Mouse (Mus musculus): ENCODE results near the gene Mapkapk3. TPM values are rescaled to one million over a fixed set of nuclear protein-coding genes. Genes with fewer than 3 reads are reported as not detected.

The Mapkapk3 gene
- polyA plus RNA-seq, 1 experiment from 2014 or later: 41.1 TPM

DNA sequence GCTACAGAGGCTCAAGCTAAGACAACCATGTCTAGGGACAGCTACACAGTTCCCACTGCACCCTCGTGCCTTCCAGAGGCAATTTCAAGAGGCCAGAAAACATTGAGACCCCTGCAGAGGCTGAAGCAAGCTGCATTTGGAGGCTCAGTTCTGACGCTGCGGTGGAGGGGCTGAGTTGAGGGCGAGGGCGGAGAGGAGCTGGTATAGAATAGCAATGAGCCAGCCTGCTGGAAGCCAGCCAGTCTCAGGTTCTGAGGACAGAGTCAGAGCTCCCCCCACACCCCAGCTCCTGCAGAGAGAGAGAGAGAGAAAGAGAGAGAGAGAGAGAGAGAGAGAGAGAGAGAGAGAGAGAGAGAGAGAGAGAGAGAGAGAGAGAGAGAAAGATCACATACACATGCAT, 37.5 kb downstream of the Mapkapk3 start:
- WGBS: 18% methylated on average over 5 of the region's 5 CpGs
- H3K4me1 ChIP-seq (ENCODE audit: control insufficient read depth, insufficient read depth, low read length): no peaks in the 10 kb centered on the region
- H3K27ac ChIP-seq (ENCODE audit: low read length): no peak overlapping the region
- H3K9ac ChIP-seq (ENCODE audit: low read depth, low read length): no peak overlapping the region
- H3K4me2 ChIP-seq (ENCODE audit: low read depth, low read length): no peak overlapping the region
- H3K9me3 ChIP-seq (ENCODE audit: control insufficient read depth, low read length): no peaks in the 10 kb centered on the region
- H3K27me3 ChIP-seq (replicated peaks; ENCODE audit: control insufficient read depth, insufficient read depth, low read length): no peaks in the 10 kb centered on the region; the same call in 1 of the 2 replicates
- H3K36me3 ChIP-seq (ENCODE audit: control insufficient read depth, insufficient read depth, low read length): no peaks in the 10 kb centered on the region
- no peak for ATAC-seq
- H3K4me3 ChIP-seq (ENCODE audit: low read length): no peak overlapping the region

DNA sequence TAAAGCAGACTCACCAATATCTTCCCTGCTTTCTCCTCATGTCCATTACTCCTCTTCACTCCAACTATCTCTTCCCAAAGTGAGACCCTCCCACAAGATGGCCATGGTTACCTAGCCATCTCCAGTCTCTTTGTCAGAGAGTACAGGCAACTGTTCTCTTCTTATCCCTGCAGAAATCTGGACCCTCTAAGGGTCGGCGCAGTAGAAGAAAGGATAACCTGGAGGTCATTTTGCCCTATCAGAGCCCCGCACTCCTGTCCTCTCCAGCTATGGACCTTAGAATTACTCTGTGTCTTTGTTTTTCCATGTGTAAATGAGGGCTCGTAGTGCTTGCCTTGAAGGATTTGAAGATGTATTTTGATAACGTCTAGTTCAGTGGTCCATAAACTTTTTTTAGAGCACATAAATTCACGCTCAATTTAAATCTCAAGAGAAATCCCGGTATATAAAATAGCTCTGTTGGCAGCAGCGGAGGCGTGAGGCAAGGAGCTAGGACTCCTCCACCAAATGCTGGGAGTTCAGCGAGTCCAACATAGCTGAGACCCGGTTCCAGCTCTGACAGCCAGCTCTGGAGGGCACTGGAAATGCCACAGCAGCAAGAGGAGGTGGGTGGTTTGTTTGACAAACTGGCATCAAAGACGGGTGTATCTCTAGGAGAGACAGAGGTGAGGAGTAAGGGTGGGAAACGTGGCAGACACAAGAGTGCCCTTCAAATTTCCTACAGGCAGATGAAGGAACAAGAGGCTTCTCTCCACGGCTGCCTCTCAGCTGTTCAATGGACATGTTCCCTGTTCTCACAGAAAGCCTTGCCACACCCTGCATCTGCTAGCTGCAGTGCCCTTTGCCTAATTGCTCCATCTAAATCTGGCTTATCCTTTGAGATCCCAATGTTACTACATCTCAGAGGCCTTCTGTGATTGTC, 39.0 kb downstream of the Mapkapk3 start:
- no peaks in the 10 kb centered on the region for H3K36me3 ChIP-seq (ENCODE audit: control insufficient read depth, insufficient read depth, low read length)
- WGBS: 82% methylated on average over 14 of the region's 14 CpGs
- H3K4me2 ChIP-seq (ENCODE audit: low read depth, low read length): no peak overlapping the region
- no peak overlapping the region for H3K9ac ChIP-seq (ENCODE audit: low read depth, low read length)
- no peaks in the 10 kb centered on the region for H3K9me3 ChIP-seq (ENCODE audit: control insufficient read depth, low read length)
- no peak for ATAC-seq
- no peaks in the 10 kb centered on the region for H3K4me1 ChIP-seq (ENCODE audit: control insufficient read depth, insufficient read depth, low read length)
- no peak overlapping the region for H3K4me3 ChIP-seq (ENCODE audit: low read length)
- H3K27ac ChIP-seq (ENCODE audit: low read length): no peak overlapping the region
- H3K27me3 ChIP-seq (replicated peaks; ENCODE audit: control insufficient read depth, insufficient read depth, low read length): no peaks in the 10 kb centered on the region; the same call in 1 of the 2 replicates

DNA sequence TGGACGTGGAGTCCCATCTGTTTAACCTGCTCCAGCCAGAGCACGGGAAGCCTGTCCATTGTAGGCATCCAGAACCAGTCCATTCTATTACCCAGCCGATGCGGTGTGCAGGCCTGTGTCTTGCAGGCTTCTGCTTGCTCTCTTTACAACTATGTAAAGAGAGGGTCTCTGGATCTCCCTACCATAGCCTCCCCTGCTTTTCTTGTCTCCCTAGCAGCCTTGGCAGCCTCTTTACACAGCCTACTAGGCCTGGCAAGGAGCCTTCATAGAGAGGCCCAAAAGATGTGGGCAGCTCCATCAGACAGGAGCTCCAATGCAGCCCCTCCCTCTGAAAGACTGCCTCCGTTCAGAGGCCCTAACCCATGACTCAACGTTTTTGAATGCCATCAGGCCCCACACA, 40.5 kb downstream of the Mapkapk3 start:
- H3K9ac ChIP-seq (ENCODE audit: low read depth, low read length): no peak overlapping the region
- H3K36me3 ChIP-seq (ENCODE audit: control insufficient read depth, insufficient read depth, low read length): no peaks in the 10 kb centered on the region
- H3K9me3 ChIP-seq (ENCODE audit: control insufficient read depth, low read length): no peaks in the 10 kb centered on the region
- H3K27ac ChIP-seq (ENCODE audit: low read length): no peak overlapping the region
- no peak for ATAC-seq
- 71% methylated on average over 6 of the region's 6 CpGs for WGBS
- no peaks in the 10 kb centered on the region for H3K4me1 ChIP-seq (ENCODE audit: control insufficient read depth, insufficient read depth, low read length)
- H3K4me2 ChIP-seq (ENCODE audit: low read depth, low read length): no peak overlapping the region
- no peaks in the 10 kb centered on the region; the same call in 1 of the 2 replicates for H3K27me3 ChIP-seq (replicated peaks; ENCODE audit: control insufficient read depth, insufficient read depth, low read length)
- no peak overlapping the region for H3K4me3 ChIP-seq (ENCODE audit: low read length)

DNA sequence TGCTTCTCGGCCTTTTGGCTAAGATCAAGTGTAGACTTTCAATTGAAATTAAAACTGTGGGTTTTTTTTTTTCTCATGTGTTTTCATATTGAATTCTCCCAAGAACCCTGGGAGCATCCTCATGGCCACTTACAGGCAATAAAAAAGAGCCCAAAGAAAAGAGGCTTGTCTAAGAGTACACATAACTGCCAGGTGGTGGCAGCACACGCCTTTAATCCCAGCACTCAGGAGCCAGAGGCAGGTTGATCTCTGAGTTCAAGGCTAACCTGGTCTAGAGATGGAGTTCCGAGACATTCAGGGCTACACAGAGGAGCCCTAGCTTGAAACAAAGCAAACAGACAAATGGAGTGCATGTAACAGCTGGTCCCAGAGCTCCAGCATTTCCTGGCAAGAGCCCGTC, 43.5 kb downstream of the Mapkapk3 start:
- Histone ChIP-seq H3K9me3 (ENCODE audit: control insufficient read depth, low read length) (no peaks in the 10 kb centered on the region), H3K27me3 (replicated peaks; ENCODE audit: control insufficient read depth, insufficient read depth, low read length) (no peaks in the 10 kb centered on the region; the same call in 1 of the 2 replicates), H3K4me1 (ENCODE audit: control insufficient read depth, insufficient read depth, low read length) (no peaks in the 10 kb centered on the region), H3K9ac (ENCODE audit: low read depth, low read length) (no peak overlapping the region), H3K36me3 (ENCODE audit: control insufficient read depth, insufficient read depth, low read length) (no peaks in the 10 kb centered on the region), H3K4me3 (ENCODE audit: low read length) (no peak overlapping the region), H3K4me2 (ENCODE audit: low read depth, low read length) (no peak overlapping the region), H3K27ac (ENCODE audit: low read length) (no peak overlapping the region)
- WGBS: 58% methylated on average over 4 of the region's 4 CpGs
- ATAC-seq: no peak

DNA sequence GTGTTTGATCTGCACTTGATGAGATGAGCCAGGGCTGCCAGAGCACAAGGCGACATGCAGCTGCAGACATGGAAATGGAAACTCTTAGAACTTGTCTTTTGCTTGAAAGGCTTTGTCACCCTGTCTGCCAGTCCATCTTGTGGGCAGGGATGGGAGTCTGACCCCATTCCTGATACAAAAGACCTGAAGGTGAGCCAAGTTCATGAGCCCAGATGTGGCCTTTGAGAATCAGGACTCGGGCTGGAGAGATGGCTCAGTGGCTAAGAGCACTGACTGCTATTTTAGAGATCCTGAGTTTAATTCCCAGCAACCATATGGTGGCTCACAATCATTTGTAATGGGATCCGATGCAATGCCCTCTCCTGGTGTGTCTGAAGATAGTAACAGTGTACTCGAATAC, 44.4 kb downstream of the Mapkapk3 start:
- no peak for ATAC-seq
- H3K27me3 ChIP-seq (replicated peaks; ENCODE audit: control insufficient read depth, insufficient read depth, low read length): no peaks in the 10 kb centered on the region; the same call in 1 of the 2 replicates
- no peaks in the 10 kb centered on the region for H3K36me3 ChIP-seq (ENCODE audit: control insufficient read depth, insufficient read depth, low read length)
- H3K27ac ChIP-seq (ENCODE audit: low read length): no peak overlapping the region
- 81% methylated on average over 4 of the region's 4 CpGs for WGBS
- no peak overlapping the region for H3K4me2 ChIP-seq (ENCODE audit: low read depth, low read length)
- no peaks in the 10 kb centered on the region for H3K9me3 ChIP-seq (ENCODE audit: control insufficient read depth, low read length)
- no peaks in the 10 kb centered on the region for H3K4me1 ChIP-seq (ENCODE audit: control insufficient read depth, insufficient read depth, low read length)
- no peak overlapping the region for H3K4me3 ChIP-seq (ENCODE audit: low read length)
- H3K9ac ChIP-seq (ENCODE audit: low read depth, low read length): no peak overlapping the region

DNA sequence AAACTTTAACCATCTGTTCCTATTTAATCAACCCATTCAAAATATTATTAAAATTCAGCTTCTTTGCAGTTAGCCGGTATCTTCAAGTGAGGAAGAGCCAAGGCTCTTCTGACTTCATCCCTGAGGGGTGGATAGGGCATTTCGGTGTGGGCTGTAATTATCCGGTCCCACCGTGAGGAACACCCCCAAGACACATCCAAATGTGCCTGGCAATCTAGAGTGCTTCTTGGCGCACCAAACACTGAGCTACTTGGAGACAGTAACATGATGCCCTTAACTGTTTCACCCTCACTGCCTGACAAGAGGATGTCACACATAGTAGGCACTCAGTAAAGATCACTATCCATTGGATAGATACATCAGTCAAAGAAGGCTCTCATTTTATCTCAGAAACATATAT, 53.5 kb downstream of the Mapkapk3 start:
- Histone ChIP-seq H3K9ac (ENCODE audit: low read depth, low read length) (no peak overlapping the region), H3K4me2 (ENCODE audit: low read depth, low read length) (no peak overlapping the region), H3K9me3 (ENCODE audit: control insufficient read depth, low read length) (no peaks in the 10 kb centered on the region), H3K36me3 (ENCODE audit: control insufficient read depth, insufficient read depth, low read length) (no peaks in the 10 kb centered on the region), H3K4me3 (ENCODE audit: low read length) (no peak overlapping the region), H3K4me1 (ENCODE audit: control insufficient read depth, insufficient read depth, low read length) (peaks cover 6% of the 10 kb centered on the region; the same call in 1 of the 2 replicates), H3K27ac (ENCODE audit: low read length) (no peak overlapping the region), H3K27me3 (replicated peaks; ENCODE audit: control insufficient read depth, insufficient read depth, low read length) (peaks cover 65% of the 10 kb centered on the region)
- WGBS: 67% methylated on average over 5 of the region's 5 CpGs
- no peak for ATAC-seq

DNA sequence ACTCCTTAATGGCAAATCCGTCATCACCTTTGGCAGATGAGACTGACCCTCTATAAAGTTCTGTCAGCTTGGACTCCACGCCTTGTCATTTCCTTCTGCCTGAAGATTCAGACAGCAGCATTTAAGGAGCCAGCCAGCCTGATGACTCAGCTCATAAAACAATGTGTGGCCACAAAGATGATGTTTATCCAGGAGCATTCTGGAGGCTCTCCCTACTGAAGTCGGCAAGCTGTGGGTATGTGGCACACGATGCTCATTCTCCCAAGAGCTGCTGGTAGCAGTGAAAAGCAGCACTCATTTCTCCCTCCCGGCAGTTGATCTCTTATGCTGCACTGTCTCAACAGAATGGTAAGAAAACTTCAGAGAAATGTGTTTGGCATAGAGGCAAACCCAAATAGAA, 54.4 kb downstream of the Mapkapk3 start:
- WGBS: 42% methylated on average over 5 of the region's 5 CpGs
- peaks cover 7% of the 10 kb centered on the region; the same call in 1 of the 2 replicates for H3K4me1 ChIP-seq (ENCODE audit: control insufficient read depth, insufficient read depth, low read length)
- no peaks in the 10 kb centered on the region for H3K9me3 ChIP-seq (ENCODE audit: control insufficient read depth, low read length)
- H3K4me2 ChIP-seq (ENCODE audit: low read depth, low read length): no peak overlapping the region
- no peak for ATAC-seq
- H3K36me3 ChIP-seq (ENCODE audit: control insufficient read depth, insufficient read depth, low read length): no peaks in the 10 kb centered on the region
- H3K9ac ChIP-seq (ENCODE audit: low read depth, low read length): no peak overlapping the region
- peaks cover 67% of the 10 kb centered on the region for H3K27me3 ChIP-seq (replicated peaks; ENCODE audit: control insufficient read depth, insufficient read depth, low read length)
- H3K4me3 ChIP-seq (ENCODE audit: low read length): no peak overlapping the region
- H3K27ac ChIP-seq (ENCODE audit: low read length): no peak overlapping the region

DNA sequence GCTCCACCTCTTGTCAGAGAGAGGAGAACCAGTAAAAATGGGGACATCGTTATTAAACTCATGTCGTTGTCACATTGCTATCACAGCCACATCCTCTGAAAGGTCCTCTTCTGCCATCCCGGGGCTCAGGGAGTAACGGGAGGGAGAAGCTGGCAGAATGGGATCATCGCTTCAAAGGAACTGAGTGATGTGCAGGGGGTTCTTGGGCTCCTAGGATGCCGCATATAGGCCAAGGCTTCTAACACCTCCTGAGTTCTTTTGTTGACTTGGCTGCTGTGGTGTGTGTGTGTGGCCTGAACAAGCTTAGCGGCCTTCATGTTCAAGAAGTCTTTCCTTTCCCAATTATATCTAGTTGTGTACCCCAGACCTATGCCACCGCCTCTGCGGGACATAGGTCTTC, 57.5 kb downstream of the Mapkapk3 start:
- 0 out of 2 replicates have a peak overlapping the region, but pooled peaks have one; percentile 57 for H3K9ac ChIP-seq (ENCODE audit: low read depth, low read length)
- ATAC-seq: no peak

DNA sequence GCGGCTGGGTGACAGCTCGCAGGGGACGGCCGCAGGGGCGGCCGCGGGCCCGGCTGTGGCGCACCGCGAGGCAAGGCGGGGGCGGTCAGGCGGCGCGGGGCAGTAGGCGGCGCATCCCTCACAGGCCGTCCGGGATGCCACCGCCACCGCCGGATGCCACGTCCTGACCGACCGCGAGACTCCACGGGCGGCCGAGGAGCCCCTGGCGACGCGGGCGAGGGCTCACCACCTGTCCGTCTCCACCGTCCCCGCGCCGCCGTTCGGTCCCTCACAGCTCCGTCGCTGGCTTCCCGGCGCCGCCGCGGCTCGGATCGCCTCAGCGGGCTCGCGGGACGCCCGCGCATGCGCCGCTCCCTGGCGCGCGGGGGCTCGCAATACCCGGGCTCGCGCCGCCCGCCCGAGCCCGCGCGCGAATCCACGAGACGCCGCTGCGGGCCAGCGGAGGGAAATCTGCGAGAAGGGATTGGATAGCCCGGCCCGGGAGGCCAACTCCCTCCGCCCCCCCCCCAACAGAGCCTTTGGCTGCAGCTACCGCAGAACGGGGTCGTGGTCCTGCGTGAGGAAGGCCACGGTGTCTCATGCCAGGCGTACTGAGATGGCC, 58.0 kb downstream of the Mapkapk3 start, which contains the start of gene Dock3:
Dock3 (minus strand) TSS at position 371 of the 601 bp plus-strand sequence.
- under 1% methylated on average over 73 of the region's 87 CpGs for WGBS
- ATAC-seq: peak; percentile 87
- Histone ChIP-seq H3K9me3 (ENCODE audit: control insufficient read depth, low read length) (no peaks in the 10 kb centered on the region), H3K27me3 (replicated peaks; ENCODE audit: control insufficient read depth, insufficient read depth, low read length) (peaks cover 66% of the 10 kb centered on the region), H3K4me3 (ENCODE audit: low read length) (peak within 1 kb of the TSS; percentile 60), H3K27ac (ENCODE audit: low read length) (no peak within 1 kb of the TSS), H3K4me2 (ENCODE audit: low read depth, low read length) (peak within 1 kb of the TSS; percentile 99), H3K4me1 (ENCODE audit: control insufficient read depth, insufficient read depth, low read length) (peaks cover 7% of the 10 kb centered on the region; the same call in 1 of the 2 replicates), H3K36me3 (ENCODE audit: control insufficient read depth, insufficient read depth, low read length) (no peaks in the 10 kb centered on the region), H3K9ac (ENCODE audit: low read depth, low read length) (peak within 1 kb of the TSS; percentile 57)

More for the DNA sequence above, 57.5 kb downstream of the Mapkapk3 start:
- Histone ChIP-seq H3K27me3 (replicated peaks; ENCODE audit: control insufficient read depth, insufficient read depth, low read length) (peaks cover 67% of the 10 kb centered on the region), H3K4me3 (ENCODE audit: low read length) (peak overlapping the region; percentile 60), H3K27ac (ENCODE audit: low read length) (no peak overlapping the region), H3K4me1 (ENCODE audit: control insufficient read depth, insufficient read depth, low read length) (peaks cover 7% of the 10 kb centered on the region; the same call in 1 of the 2 replicates), H3K9me3 (ENCODE audit: control insufficient read depth, low read length) (no peaks in the 10 kb centered on the region), H3K4me2 (ENCODE audit: low read depth, low read length) (peak overlapping the region; percentile 99), H3K36me3 (ENCODE audit: control insufficient read depth, insufficient read depth, low read length) (no peaks in the 10 kb centered on the region)
- 26% methylated on average over 9 of the region's 9 CpGs for WGBS
